Mouse (Mus musculus): Measurements from ENCODE around the gene Sorl1. TPM values are rescaled to one million over a fixed set of nuclear protein-coding genes. Genes with fewer than 3 reads are reported as not detected.

Gene Sorl1
- polyA plus RNA-seq, 1 experiment from 2014 or later = 19.8 TPM

DNA sequence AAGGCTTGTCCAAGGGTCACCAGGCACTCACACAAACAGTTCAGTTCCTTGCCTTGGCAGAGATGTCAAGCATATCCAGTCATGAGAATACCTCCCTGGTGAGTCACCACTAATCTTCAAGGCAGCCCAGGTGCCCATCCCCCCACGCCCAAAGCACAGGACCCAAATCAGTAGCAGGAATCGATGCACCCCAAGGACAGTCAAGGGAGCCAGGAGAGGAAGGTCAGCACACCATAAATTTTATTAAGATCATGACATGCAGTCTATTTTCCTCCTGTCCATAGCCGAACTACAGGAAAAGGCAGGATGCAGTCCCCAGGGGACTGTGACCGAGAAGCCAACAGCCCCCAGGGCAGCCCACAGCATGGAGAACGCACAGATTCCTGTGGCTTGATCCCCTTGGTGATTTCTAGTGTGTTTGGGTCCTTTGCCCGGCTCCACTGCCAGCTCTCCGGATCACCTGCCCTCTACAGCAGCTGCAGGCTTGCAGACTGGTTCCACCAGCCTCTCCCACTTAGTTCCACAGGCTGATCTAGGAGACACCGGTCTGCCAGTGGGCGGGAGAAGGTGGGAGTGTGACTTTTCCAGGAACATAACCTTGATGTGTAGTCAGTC lies 14.2 kb downstream of the Sorl1 start:
- no peaks in the 10 kb centered on the region for H3K9me3 ChIP-seq (ENCODE audit: low read depth, low read length)
- H3K4me2 ChIP-seq = 0 out of 2 replicates have a peak overlapping the region, but pooled peaks have one; percentile 4
- H3K27me3 ChIP-seq (ENCODE audit: insufficient read depth, low read length) = no peaks in the 10 kb centered on the region
- peaks cover 17% of the 10 kb centered on the region for H3K4me1 ChIP-seq (ENCODE audit: insufficient read depth)
- H3K36me3 ChIP-seq (ENCODE audit: insufficient read depth) = no peaks in the 10 kb centered on the region
- H3K9ac ChIP-seq = no peak overlapping the region
- no peak for TF ChIP-seq CTCF (IDR thresholded peaks at IDR 0.05; ENCODE audit: low read depth)
- DNase-seq = peak; percentile 47
- peak overlapping the region; percentile 90 for H3K27ac ChIP-seq (ENCODE audit: low read depth)
- H3K4me3 ChIP-seq (ENCODE audit: low read depth, low read length) = no peak overlapping the region
- ATAC-seq (ENCODE audit: insufficient read depth) = peak; percentile 16; the same call in 1 of the 2 replicates
- 29% methylated on average over 9 of the region's 9 CpGs for WGBS

DNA sequence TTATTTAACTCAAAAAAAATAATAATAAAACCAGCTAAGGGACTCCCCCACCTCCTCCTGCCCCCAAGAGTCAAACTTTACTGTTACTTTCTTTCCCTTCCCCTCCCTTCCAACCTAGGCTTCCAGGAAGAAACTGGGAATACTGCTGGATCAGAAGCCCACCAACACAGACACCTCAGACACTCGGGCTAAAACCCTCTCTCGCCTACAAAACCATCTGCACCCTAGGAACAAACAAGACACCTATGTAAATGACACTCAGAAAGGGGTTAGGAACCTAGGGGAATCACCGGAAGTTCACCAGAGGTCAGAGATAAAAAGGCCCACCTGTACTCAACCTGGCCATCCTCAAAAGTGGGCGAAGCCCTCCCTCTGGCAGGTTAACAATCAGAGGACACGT lies 15.0 kb downstream of the Sorl1 start:
- peak overlapping the region; percentile 90 for H3K27ac ChIP-seq (ENCODE audit: low read depth)
- H3K36me3 ChIP-seq (ENCODE audit: insufficient read depth) = no peaks in the 10 kb centered on the region
- peaks cover 14% of the 10 kb centered on the region for H3K4me1 ChIP-seq (ENCODE audit: insufficient read depth)
- no peak for TF ChIP-seq CTCF (IDR thresholded peaks at IDR 0.05; ENCODE audit: low read depth)
- no peak overlapping the region for H3K4me3 ChIP-seq (ENCODE audit: low read depth, low read length)
- no peaks in the 10 kb centered on the region for H3K27me3 ChIP-seq (ENCODE audit: insufficient read depth, low read length)
- H3K9me3 ChIP-seq (ENCODE audit: low read depth, low read length) = no peaks in the 10 kb centered on the region
- no peak for DNase-seq
- H3K9ac ChIP-seq = no peak overlapping the region; the same call in 1 of the 2 replicates
- WGBS = 26% methylated on average over 5 of the region's 5 CpGs
- H3K4me2 ChIP-seq = no peak overlapping the region
- no peak for ATAC-seq (ENCODE audit: insufficient read depth)

DNA sequence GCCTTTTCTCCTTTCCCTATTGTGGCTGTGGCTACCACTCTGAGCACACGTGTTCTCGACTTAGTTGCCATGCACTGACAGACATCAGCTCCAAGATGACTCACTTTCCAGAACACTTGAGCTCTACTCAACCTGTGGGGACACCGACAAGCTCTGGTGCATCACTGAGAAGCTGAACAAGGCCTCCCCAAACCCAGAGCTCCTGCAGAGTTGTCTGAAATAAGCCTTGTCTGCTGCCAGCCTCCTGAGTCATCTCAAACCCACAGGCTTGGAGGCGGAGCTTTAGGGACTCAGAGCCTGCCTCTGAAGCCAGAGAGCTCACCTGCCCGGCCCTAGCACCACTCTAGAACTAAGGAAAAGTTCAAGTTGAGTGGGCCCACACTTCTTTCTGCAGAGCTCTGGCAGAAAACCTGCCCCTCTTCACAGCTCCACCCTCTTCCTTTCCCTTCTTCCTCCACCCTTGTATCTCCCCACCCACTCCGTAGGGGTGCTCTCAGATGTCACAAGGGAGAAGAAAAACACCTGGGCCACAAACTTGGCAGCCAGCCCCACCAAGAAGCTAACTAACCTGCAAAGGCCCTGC lies 15.6 kb downstream of the Sorl1 start:
- TF ChIP-seq CTCF (IDR thresholded peaks at IDR 0.05; ENCODE audit: low read depth) = no peak
- H3K4me3 ChIP-seq (ENCODE audit: low read depth, low read length) = no peak overlapping the region
- WGBS = 35% methylated on average over 6 of the region's 6 CpGs
- peaks cover 14% of the 10 kb centered on the region for H3K4me1 ChIP-seq (ENCODE audit: insufficient read depth)
- H3K4me2 ChIP-seq = no peak overlapping the region
- no peaks in the 10 kb centered on the region for H3K27me3 ChIP-seq (ENCODE audit: insufficient read depth, low read length)
- no peaks in the 10 kb centered on the region for H3K36me3 ChIP-seq (ENCODE audit: insufficient read depth)
- no peak overlapping the region for H3K9ac ChIP-seq
- ATAC-seq (ENCODE audit: insufficient read depth) (peak; percentile 77), DNase-seq (peak; percentile 67)
- peak overlapping the region; percentile 90 for H3K27ac ChIP-seq (ENCODE audit: low read depth)
- no peaks in the 10 kb centered on the region for H3K9me3 ChIP-seq (ENCODE audit: low read depth, low read length)

DNA sequence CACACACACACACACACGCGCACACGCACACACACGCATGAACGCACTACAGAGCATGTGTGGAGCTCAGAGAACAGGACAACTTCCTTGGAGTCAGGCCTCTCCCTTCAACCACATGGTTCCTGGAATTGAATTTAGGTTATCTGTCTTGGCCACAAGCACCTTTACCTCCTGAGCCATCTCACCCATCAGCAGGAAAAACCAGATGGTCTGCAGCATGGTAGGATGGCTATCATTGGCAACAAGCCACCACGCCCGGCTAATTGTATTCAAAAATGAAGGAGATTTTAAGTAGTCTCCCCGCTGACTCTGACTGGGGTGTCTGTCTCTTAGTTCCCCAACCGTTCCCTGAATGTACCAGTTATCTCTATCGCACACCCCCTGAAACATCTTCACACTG lies 17.0 kb downstream of the Sorl1 start:
- no peak overlapping the region for H3K4me2 ChIP-seq
- H3K27ac ChIP-seq (ENCODE audit: low read depth) = no peak overlapping the region
- ATAC-seq (ENCODE audit: insufficient read depth) (no peak), DNase-seq (no peak)
- peaks cover 14% of the 10 kb centered on the region for H3K4me1 ChIP-seq (ENCODE audit: insufficient read depth)
- no peak overlapping the region for H3K4me3 ChIP-seq (ENCODE audit: low read depth, low read length)
- TF ChIP-seq CTCF (IDR thresholded peaks at IDR 0.05; ENCODE audit: low read depth) = no peak
- no peak overlapping the region for H3K9ac ChIP-seq
- H3K27me3 ChIP-seq (ENCODE audit: insufficient read depth, low read length) = no peaks in the 10 kb centered on the region
- H3K36me3 ChIP-seq (ENCODE audit: insufficient read depth) = no peaks in the 10 kb centered on the region
- no peaks in the 10 kb centered on the region for H3K9me3 ChIP-seq (ENCODE audit: low read depth, low read length)
- WGBS = 94% methylated on average over 10 of the region's 10 CpGs

DNA sequence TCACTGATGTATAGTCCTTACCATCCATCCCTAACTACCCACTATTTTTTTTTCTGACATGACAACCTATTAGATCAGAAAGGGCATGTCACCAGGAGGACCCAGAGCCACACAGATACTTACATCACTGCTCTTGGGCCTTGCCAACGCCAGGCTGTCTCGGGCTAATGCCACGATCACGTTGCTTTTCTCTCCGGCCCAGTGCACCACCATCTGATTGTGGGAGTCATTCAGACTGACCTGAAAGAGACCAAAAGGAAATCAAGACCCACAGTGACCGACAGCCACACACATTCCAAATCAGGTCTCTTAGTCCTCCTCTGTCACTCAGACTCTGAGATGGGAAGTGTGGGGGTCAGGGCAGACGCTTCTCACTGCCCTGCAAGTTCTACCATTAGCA lies 17.8 kb downstream of the Sorl1 start:
- H3K4me2 ChIP-seq = no peak overlapping the region

DNA sequence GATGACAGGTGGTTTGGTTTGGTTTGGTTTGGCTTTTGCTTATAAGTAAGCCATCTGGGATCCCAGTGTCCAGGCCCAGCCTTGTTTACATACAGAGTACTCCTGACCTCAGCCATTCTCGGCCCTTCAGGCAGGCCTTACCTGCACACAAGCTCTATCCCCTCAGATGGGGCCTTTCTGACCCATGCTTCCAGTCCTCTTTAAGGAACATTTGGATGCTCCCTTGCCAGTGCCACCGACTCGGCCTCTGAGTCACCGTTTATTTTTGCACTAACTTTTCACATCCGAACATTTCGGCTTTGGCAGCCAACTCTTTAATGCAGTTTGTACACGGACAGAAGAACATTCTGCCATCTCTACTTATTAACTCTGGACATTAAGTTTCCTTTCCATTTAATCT lies 20.6 kb downstream of the Sorl1 start:
- Histone ChIP-seq H3K4me1 (ENCODE audit: insufficient read depth) (no peaks in the 10 kb centered on the region), H3K27me3 (ENCODE audit: insufficient read depth, low read length) (no peaks in the 10 kb centered on the region), H3K9me3 (ENCODE audit: low read depth, low read length) (no peaks in the 10 kb centered on the region), H3K27ac (ENCODE audit: low read depth) (no peak overlapping the region), H3K36me3 (ENCODE audit: insufficient read depth) (no peaks in the 10 kb centered on the region), H3K9ac (no peak overlapping the region), H3K4me3 (ENCODE audit: low read depth, low read length) (no peak overlapping the region), H3K4me2 (no peak overlapping the region)
- ATAC-seq (ENCODE audit: insufficient read depth) = no peak
- DNase-seq = no peak
- WGBS = 48% methylated on average over 7 of the region's 7 CpGs
- TF ChIP-seq CTCF (IDR thresholded peaks at IDR 0.05; ENCODE audit: low read depth) = no peak

More for the DNA sequence above, 17.8 kb downstream of the Sorl1 start:
- Histone ChIP-seq H3K9ac (no peak overlapping the region), H3K27ac (ENCODE audit: low read depth) (no peak overlapping the region), H3K36me3 (ENCODE audit: insufficient read depth) (no peaks in the 10 kb centered on the region), H3K4me1 (ENCODE audit: insufficient read depth) (peaks cover 14% of the 10 kb centered on the region), H3K4me3 (ENCODE audit: low read depth, low read length) (no peak overlapping the region), H3K9me3 (ENCODE audit: low read depth, low read length) (no peaks in the 10 kb centered on the region), H3K27me3 (ENCODE audit: insufficient read depth, low read length) (no peaks in the 10 kb centered on the region)
- no peak for TF ChIP-seq CTCF (IDR thresholded peaks at IDR 0.05; ENCODE audit: low read depth)
- DNase-seq (no peak), ATAC-seq (ENCODE audit: insufficient read depth) (no peak)
- 86% methylated on average over 7 of the region's 7 CpGs for WGBS

DNA sequence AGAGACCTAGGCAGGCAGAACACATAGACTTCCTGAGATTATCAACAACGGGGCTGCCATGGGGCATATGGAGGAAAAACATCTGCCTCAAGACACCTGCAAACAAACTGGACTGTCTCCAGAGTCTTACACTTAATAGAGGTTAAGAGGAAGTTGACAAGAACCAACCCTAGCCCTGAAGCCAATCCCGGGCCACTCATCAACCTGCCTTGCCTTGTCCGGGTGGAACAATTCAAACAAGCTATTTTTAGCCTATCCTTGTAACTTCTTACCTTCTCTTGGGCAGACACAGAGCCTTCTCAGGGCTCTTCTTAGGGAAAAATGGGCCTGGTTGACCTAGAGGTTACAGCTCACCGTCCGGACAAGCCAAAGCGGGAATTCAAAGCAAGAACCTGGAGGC lies 22.1 kb downstream of the Sorl1 start:
- Histone ChIP-seq H3K9ac (no peak overlapping the region), H3K27ac (ENCODE audit: low read depth) (no peak overlapping the region), H3K4me2 (no peak overlapping the region), H3K4me3 (ENCODE audit: low read depth, low read length) (no peak overlapping the region), H3K36me3 (ENCODE audit: insufficient read depth) (no peaks in the 10 kb centered on the region), H3K27me3 (ENCODE audit: insufficient read depth, low read length) (no peaks in the 10 kb centered on the region), H3K9me3 (ENCODE audit: low read depth, low read length) (no peaks in the 10 kb centered on the region), H3K4me1 (ENCODE audit: insufficient read depth) (no peaks in the 10 kb centered on the region)
- DNase-seq (no peak), ATAC-seq (ENCODE audit: insufficient read depth) (no peak)
- no peak for TF ChIP-seq CTCF (IDR thresholded peaks at IDR 0.05; ENCODE audit: low read depth)
- 47% methylated on average over 6 of the region's 6 CpGs for WGBS

Measured in lung, embryonic 14.5 days (tissue).